Mouse (Mus musculus) spleen, adult 2 months (tissue): ENCODE measurements around the gene Clcf1.
A peak's percentile ranks its signal among the peaks of the same experiment; 100 is the strongest.

ENCODE experiments used
- CTCF ChIP-seq: fragments of 200-500 bp; IDR thresholded peaks from 2 replicates; pipeline ENCODE4 v1.5.1; 2011; ENCODE audit warnings: mild to moderate bottlenecking, inconsistent platforms; ENCODE audit not compliant: insufficient read depth, insufficient read length, insufficient replicate concordance; ENCODE audit errors: extremely low read depth
- POLR2A ChIP-seq: fragments of 200-500 bp; IDR thresholded peaks from 2 replicates; pipeline ENCODE4 v1.6.1; 2011; ENCODE audit warnings: low read depth, low read length, inconsistent platforms

DNA sequence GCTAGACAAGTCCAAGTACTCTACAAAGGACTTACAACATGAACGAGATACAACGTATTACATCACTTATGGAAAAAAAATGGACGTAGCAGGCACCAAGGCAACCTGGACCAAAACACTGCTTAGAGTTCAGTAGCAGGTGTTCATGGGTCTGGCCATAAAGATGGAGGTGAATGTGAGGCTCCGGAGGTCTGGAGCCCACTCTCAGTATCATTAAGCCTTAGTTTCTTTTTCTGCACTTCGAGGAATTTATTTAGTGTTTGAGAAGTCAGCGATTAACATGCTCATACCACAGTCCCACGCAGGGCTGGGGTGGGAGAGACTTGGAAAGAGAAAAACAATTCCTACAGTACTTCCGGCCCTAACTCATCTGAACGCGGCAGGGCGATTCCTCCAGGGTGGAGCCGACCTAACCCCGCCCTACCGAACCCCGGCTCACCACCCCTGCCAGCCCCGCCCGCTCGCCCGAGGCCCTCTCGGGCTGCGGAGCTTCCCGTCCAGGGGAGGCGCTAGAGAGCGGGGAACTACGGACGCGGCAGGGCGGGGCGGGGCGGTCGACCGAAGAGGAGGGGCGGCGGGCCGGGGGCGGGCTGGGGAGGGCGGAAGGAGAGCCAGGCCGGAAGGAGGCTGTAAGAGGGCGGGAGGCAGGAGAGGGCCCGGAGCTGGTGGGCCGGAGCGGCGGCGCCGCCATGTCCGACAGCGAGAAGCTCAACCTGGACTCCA is 22.3 kb upstream of the Clcf1 start, which contains the start of gene Ppp1ca:
- TF ChIP-seq CTCF (peak; percentile 68; the same call in 1 of the 2 replicates), POLR2A (peak; percentile 92)
